Mouse (Mus musculus) subcutaneous adipose tissue, adult 2 months (tissue): ENCODE data around the gene Phkg2. TPM values are rescaled to one million over a fixed set of nuclear protein-coding genes. Genes with fewer than 3 reads are reported as not detected.

Source experiments
- polyA plus RNA-seq: library from polyadenylated mRNA; depleted of rRNA; stranded (reverse); fragments of >200 nt; gene quantifications from 2 replicates; pipeline ENCODE4 v1.2.3, GENCODE M21; 2012; ENCODE audit warnings: low replicate concordance; rRNA removed

Gene Phkg2
- polyA plus RNA-seq: 59.0 and 79.2 TPM in 2 replicates

GRCm38 (mm10) chr7:127572895-127573471, at the start of gene Phkg2:
TSS of gene Phkg2 (plus strand) at chr7:127573340.

GRCm38 (mm10) chr7:127561340-127561858, 11.7 kb upstream of the Phkg2 start, which contains the start of gene Tmem265:
TSS of gene Tmem265 (plus strand) at chr7:127561390.

GRCm38 (mm10) chr7:127588011-127588871, 15.1 kb downstream of the Phkg2 start, which contains the start of the genes Ccdc189 and Rnf40:
TSS of gene Ccdc189 (minus strand) at chr7:127588595.
TSS of gene Rnf40 (plus strand) at chr7:127588767.

GRCm38 (mm10) chr7:127614891-127615843, 42.0 kb downstream of the Phkg2 start, which contains the start of gene Zfp629:
TSS of gene Zfp629 (minus strand) at chr7:127615797.

Other genes with a start within 250 kb of the Phkg2 start
- gene Zfp768, start 227.8 kb upstream of the Phkg2 start, polyA plus RNA-seq: 24.9 and 37.2 TPM in 2 replicates
- 5.7 and 10.7 TPM in 2 replicates for gene Zfp747, start 197.3 kb upstream of the Phkg2 start, polyA plus RNA-seq
- 2.8 and 5.8 TPM in 2 replicates for gene 9130019O22Rik, start 186.2 kb upstream of the Phkg2 start, polyA plus RNA-seq
- gene E430018J23Rik, start 179.7 kb upstream of the Phkg2 start, polyA plus RNA-seq: 4.3 and 9.6 TPM in 2 replicates
- 5.8 and 8.7 TPM in 2 replicates for gene Zfp764, start 166.5 kb upstream of the Phkg2 start, polyA plus RNA-seq
- 17.0 and 24.9 TPM in 2 replicates for gene Zfp688, start 151.3 kb upstream of the Phkg2 start, polyA plus RNA-seq
- gene Zfp689, start 124.2 kb upstream of the Phkg2 start, polyA plus RNA-seq: 2.5 and 5.1 TPM in 2 replicates
- gene Prr14, start 113.7 kb upstream of the Phkg2 start, polyA plus RNA-seq: 65.7 and 102 TPM in 2 replicates
- 20.0 and 36.9 TPM in 2 replicates for gene Fbrs, start 94.1 kb upstream of the Phkg2 start, polyA plus RNA-seq
- 10.6 and 30.1 TPM in 2 replicates for gene Srcap, start 61.4 kb upstream of the Phkg2 start, polyA plus RNA-seq
- gene Gm42715, start 53.8 kb upstream of the Phkg2 start, polyA plus RNA-seq: 14.3 and 19.8 TPM in 2 replicates
- gene Tmem265, start 11.9 kb upstream of the Phkg2 start, polyA plus RNA-seq: not detected in 2 replicates
- gene Ccdc189, start 15.3 kb downstream of the Phkg2 start, polyA plus RNA-seq: 7.2 and 7.9 TPM in 2 replicates
- gene Rnf40, start 15.4 kb downstream of the Phkg2 start, polyA plus RNA-seq: 26.1 and 45.6 TPM in 2 replicates
- gene Zfp629, start 42.5 kb downstream of the Phkg2 start, polyA plus RNA-seq: 8.4 and 24.5 TPM in 2 replicates
- gene Bcl7c, start 135.6 kb downstream of the Phkg2 start, polyA plus RNA-seq: 15.7 and 47.8 TPM in 2 replicates
- gene Ctf1, start 139.4 kb downstream of the Phkg2 start, polyA plus RNA-seq: 7.2 and 19.4 TPM in 2 replicates
- 0.06 TPM in 1 of 2 replicates, not detected in the other for gene Ctf2, start 158.8 kb downstream of the Phkg2 start, polyA plus RNA-seq
- 14.2 and 40.4 TPM in 2 replicates for gene Fbxl19, start 171.2 kb downstream of the Phkg2 start, polyA plus RNA-seq
- gene Orai3, start 196.5 kb downstream of the Phkg2 start, polyA plus RNA-seq: 41.3 and 59.8 TPM in 2 replicates
- 9.2 and 15.6 TPM in 2 replicates for gene Setd1a, start 203.3 kb downstream of the Phkg2 start, polyA plus RNA-seq
- gene Gm49388, start 212.3 kb downstream of the Phkg2 start, polyA plus RNA-seq: not detected in 2 replicates
- 116 and 139 TPM in 2 replicates for gene Hsd3b7, start 227.3 kb downstream of the Phkg2 start, polyA plus RNA-seq